Mouse (Mus musculus): ENCODE data around the gene Nfx1.
A peak's percentile ranks its signal among the peaks of the same experiment; 100 is the strongest.

DNA sequence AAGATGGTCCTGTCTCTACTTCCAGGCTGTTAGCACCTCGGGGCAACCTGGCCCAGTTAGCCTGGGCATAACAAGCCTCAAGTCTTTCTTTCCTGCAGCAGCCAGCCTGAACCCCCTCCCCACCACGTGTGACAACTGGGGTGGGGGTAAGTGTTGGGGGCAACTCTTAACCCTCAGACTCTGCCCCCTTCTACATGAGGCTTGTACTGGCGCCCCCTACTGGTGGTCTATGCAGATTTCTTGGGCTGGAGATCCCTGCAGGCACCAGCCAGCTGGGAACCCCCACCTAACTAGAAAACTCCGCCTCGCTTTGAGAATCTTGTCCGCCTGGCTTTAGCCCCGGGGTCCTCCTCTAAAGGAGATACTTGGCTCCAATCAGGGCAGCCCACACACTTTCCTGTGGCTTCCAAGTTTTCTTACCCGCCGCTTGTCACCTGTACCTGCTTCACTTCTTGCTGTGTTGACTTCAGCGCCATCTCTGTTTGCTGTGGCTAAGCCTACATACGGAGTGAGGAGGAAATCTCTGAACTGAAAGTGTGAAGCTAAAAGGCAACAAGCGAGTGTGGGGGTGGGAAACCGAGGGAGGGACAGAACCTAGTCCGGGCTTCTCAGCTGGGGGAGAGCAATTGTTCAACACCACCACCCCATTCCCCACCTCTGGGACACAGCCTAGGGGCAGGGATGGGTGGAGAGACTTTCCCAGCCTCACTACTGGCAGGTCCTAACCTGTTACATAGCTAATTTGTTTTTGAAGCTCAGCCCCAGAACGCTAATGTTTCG is 93.4 kb downstream of the Nfx1 start:
- TF ChIP-seq CTCF (conservative IDR thresholded peaks at IDR 0.05; ENCODE audit: low read length) = peak; percentile 83
- TF ChIP-seq POU5F1 (IDR thresholded peaks at IDR 0.05; ENCODE audit: borderline replicate concordance, low read length) = no peak
- no peak for TF ChIP-seq NANOG (IDR thresholded peaks at IDR 0.05; ENCODE audit: borderline replicate concordance, low read length)
